Mouse (Mus musculus) hindbrain, postnatal 0 days (tissue): ENCODE results near the gene Arhgef17. TPM values are rescaled to one million over a fixed set of nuclear protein-coding genes. Genes with fewer than 3 reads are reported as not detected.

Source experiments
- ATAC-seq: fragments of 200-750 bp; cut with Nextera tagmentation; 2 replicates; pipeline ENCODE4 v1.8.0; 2017; ENCODE audit warnings: mild to moderate bottlenecking, moderate TSS enrichment, moderate library complexity
- DNase-seq: peaks from one replicate; pipeline ENCODE4 v3.0.0-alpha.2; 2015; ENCODE audit warnings: low spot score
- H3K27ac ChIP-seq: fragments of 300-500 bp; sonication (generic); 2 replicates; pipeline ENCODE4 v1.5.1; 2014; ENCODE audit warnings: mild to moderate bottlenecking
- H3K27me3 ChIP-seq: fragments of 300-500 bp; sonication (generic); 2 replicates; pipeline ENCODE4 v1.6.1; 2014; ENCODE audit warnings: low read length, mixed read lengths; ENCODE audit not compliant: insufficient read depth
- H3K36me3 ChIP-seq: fragments of 300-500 bp; sonication (generic); 2 replicates; pipeline ENCODE4 v1.6.1; 2014; ENCODE audit warnings: low read length, mixed read lengths; ENCODE audit not compliant: insufficient read depth
- H3K4me1 ChIP-seq: fragments of 300-500 bp; sonication (generic); 2 replicates; pipeline ENCODE4 v1.6.1; 2014; ENCODE audit warnings: antibody characterized with exemption, low read length, mixed read lengths; ENCODE audit not compliant: insufficient read depth
- H3K4me2 ChIP-seq: fragments of 300-500 bp; sonication (generic); 2 replicates; pipeline ENCODE4 v1.6.1; 2014; ENCODE audit warnings: low read depth, mild to moderate bottlenecking, low read length, moderate library complexity, mixed read lengths
- H3K4me3 ChIP-seq: fragments of 300-500 bp; sonication (generic); 2 replicates; pipeline ENCODE4 v1.5.1; 2014; ENCODE audit warnings: low read length
- H3K9ac ChIP-seq: fragments of 300-500 bp; sonication (generic); replicated peaks from 2 replicates; pipeline ENCODE4 v1.6.1; 2014; ENCODE audit warnings: mild to moderate bottlenecking, low read length, moderate library complexity, mixed read lengths
- H3K9me3 ChIP-seq: fragments of 300-500 bp; sonication (generic); 2 replicates; pipeline ENCODE4 v1.6.1; 2016; ENCODE audit warnings: low read length, mixed read lengths
- CTCF ChIP-seq: IDR thresholded peaks from 2 replicates; pipeline ENCODE4 v1.5.1; 2016; ENCODE audit warnings: antibody characterized with exemption, control low read depth, low read depth
- WGBS: fragments of 180-500 bp; shearing (Covaris S2); extraction: QIAGEN DNeasy Blood & Tissue Kit; methylation state at CpG from one replicate; pipeline ENCODE4 v1.1.7; 2014; 5-methylcytosine and 5-hydroxymethylcytosine counted together
- polyA plus RNA-seq: library from polyadenylated mRNA; unstranded; fragments of >200 nt; fragmentation: Nextera tagmentation; extraction: Ambion mirVana; gene quantifications from 2 replicates; pipeline ENCODE4 v1.2.1, GENCODE M21; 2015
- total RNA-seq: library from RNA; depleted of rRNA; stranded (reverse); fragments of >200 nt; gene quantifications from 2 replicates; pipeline ENCODE4 v1.2.3, GENCODE M21; 2014

Arhgef17 gene
- total and polyA plus RNA-seq, 2 experiments from 2014 or later, result 10.1 to 72.3 TPM

DNA sequence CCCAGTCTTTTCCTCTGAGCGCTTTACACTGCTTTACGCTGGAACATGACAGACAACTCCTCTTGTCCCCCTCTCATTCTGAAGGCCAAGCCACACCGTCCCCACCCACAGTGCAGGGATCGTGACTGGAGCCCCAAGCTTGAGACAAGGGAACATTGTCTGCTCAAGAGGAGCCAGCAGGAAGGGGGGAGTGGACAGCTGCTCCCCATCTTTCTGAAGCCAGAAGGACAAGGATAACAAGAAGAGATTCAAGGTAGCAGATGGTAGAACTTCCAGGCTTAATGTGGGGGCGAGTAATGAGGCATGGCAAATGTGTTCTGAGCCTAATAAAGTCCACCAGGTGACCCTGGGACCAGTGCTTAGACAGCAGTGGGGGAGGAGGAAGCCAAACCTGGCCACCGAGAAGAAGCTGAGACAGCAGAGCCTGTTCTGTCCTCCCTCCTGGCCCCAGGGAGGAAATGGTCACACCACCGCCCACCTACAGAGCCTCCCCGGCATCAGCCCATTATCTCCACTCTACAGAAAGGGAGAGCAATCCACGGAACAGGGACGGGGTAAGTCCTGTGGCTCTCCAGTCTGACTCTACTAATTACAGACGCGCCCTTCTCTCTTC lies 5.5 kb downstream of the Arhgef17 start:
- Histone ChIP-seq H3K9ac (no peak overlapping the region), H3K36me3 (no peaks in the 10 kb centered on the region), H3K4me1 (peaks cover 23% of the 10 kb centered on the region), H3K4me3 (peak overlapping the region; percentile 14), H3K4me2 (peak overlapping the region; percentile 45), H3K9me3 (no peaks in the 10 kb centered on the region), H3K27ac (peak overlapping the region; percentile 15; the same call in 1 of the 2 replicates), H3K27me3 (no peaks in the 10 kb centered on the region)
- 29% methylated on average over 12 of the region's 12 CpGs for WGBS
- TF ChIP-seq CTCF, result no peak
- DNase-seq, result no peak
- no peak for ATAC-seq

DNA sequence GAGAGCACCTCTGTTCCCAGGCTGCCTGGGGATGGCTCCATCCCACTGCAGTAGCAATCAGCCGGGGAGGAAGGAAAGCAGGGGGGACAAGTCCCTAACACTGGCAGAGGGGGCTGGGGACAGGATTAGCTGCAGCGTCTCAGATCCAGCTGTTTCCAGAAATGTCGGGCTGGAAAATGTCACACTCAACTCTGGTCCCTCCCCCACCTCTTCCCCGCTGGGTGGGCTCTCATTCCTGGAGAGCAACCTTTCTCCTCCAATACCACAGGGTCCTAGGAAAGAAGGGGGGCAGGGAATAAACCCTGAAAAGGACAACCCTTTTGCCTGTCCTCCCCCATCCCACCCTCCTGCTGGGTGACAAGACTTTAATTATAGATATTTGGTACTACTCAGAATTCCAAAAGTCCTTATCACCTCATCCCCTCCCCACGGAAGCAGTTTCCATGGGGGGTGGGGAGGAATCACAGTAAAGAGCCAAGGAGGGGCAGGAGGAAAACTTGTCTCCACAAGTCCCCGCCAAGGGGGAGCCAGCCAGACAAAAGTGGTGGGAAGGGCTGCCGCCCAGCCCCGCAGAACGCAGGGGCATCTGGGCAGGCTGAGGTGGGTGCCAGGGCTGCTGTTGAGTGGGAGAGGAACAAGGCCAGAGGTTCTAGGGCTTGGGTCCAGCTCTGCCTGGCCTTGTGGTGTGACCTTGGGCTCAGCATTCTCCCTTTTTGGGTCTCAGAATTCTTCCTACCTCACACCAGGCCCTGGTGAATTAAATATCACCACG lies 7.0 kb downstream of the Arhgef17 start:
- Histone ChIP-seq H3K27me3 (no peaks in the 10 kb centered on the region), H3K4me2 (peak overlapping the region; percentile 45; the same call in 1 of the 2 replicates), H3K27ac (no peak overlapping the region), H3K9me3 (no peaks in the 10 kb centered on the region), H3K4me3 (no peak overlapping the region), H3K4me1 (peaks cover 23% of the 10 kb centered on the region), H3K36me3 (no peaks in the 10 kb centered on the region), H3K9ac (no peak overlapping the region)
- WGBS, result 44% methylated on average over 10 of the region's 10 CpGs
- no peak for ATAC-seq
- no peak for DNase-seq
- TF ChIP-seq CTCF, result no peak

DNA sequence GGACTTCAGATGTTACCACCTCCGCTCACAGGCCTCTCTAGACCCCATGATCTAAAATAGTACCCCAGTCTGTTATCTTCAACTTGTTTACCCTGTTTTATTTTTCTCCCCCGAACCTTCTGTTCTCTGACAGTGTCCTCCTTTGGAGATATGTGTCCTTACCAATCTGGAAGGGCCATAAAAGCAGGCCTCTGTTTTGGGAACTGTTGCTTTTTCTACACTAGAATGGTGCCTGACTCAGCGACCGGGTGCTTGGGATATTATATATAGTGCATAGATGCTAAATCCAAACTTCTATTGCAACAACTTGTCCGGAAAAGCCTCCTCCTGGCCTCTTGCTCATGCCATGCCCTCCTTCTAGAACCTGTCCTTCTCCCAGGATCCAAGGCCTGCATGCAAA lies 7.7 kb downstream of the Arhgef17 start:
- no peak for TF ChIP-seq CTCF
- H3K4me1 ChIP-seq, result peaks cover 23% of the 10 kb centered on the region
- 86% methylated on average over 5 of the region's 5 CpGs for WGBS
- H3K36me3 ChIP-seq, result no peaks in the 10 kb centered on the region
- no peaks in the 10 kb centered on the region for H3K9me3 ChIP-seq
- no peak overlapping the region for H3K4me3 ChIP-seq
- no peak overlapping the region for H3K9ac ChIP-seq
- DNase-seq (no peak), ATAC-seq (no peak)
- no peaks in the 10 kb centered on the region for H3K27me3 ChIP-seq
- H3K27ac ChIP-seq, result no peak overlapping the region
- H3K4me2 ChIP-seq, result no peak overlapping the region

DNA sequence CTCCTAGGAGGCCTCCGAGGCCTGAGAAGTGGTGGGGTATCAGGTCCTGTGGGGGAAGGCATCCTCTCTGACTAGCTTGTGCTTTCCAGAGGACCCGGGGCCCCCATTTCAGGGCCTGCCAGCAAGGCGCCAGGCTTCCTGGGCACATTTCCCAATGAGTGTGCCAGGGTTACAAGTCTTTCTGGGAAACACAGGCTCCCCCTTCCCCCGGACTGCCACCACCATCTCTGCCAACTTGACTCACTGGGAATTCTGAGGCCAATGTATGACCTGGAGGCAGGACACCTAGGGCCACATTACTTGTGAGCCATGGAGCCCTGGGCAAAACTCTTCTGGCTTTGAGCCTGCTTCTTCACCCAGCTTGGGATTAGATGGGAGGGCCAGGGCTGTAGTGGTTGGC lies 9.0 kb downstream of the Arhgef17 start:
- no peak overlapping the region for H3K9ac ChIP-seq
- no peaks in the 10 kb centered on the region for H3K9me3 ChIP-seq
- no peak overlapping the region for H3K4me3 ChIP-seq
- H3K27ac ChIP-seq, result 0 out of 2 replicates have a peak overlapping the region, but pooled peaks have one; percentile 48
- no peak for TF ChIP-seq CTCF
- no peaks in the 10 kb centered on the region for H3K27me3 ChIP-seq
- peaks cover 25% of the 10 kb centered on the region for H3K4me1 ChIP-seq
- peak; percentile 78 for DNase-seq
- 50% methylated on average over 4 of the region's 4 CpGs for WGBS
- H3K4me2 ChIP-seq, result no peak overlapping the region
- peak; percentile 51 for ATAC-seq
- no peaks in the 10 kb centered on the region for H3K36me3 ChIP-seq

DNA sequence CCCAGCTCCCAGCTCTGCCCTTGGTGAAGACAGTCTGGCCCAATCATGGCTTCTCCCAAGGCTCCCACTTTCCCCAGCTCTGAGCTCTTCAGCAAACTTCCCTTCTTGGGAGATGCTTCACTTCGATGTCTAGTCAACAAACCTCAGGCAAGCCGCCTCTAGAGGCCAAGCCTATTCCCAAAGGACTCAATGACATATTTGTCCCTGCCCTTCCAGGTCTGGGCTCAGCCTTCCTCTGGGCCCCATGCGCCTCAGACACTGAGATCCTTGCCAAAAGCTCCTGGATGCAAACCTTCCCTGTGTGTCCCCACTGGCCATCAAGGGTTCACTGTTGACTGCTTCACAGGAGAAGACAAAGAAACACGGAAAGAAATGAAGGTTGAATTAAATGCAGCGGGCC lies 10.6 kb downstream of the Arhgef17 start:
- Histone ChIP-seq H3K4me2 (no peak overlapping the region), H3K9ac (no peak overlapping the region), H3K27ac (no peak overlapping the region), H3K4me3 (no peak overlapping the region), H3K4me1 (peaks cover 12% of the 10 kb centered on the region; the same call in 1 of the 2 replicates), H3K9me3 (no peaks in the 10 kb centered on the region), H3K27me3 (no peaks in the 10 kb centered on the region), H3K36me3 (no peaks in the 10 kb centered on the region)
- WGBS, result 86% methylated on average over 5 of the region's 5 CpGs
- TF ChIP-seq CTCF, result no peak
- no peak for ATAC-seq
- no peak for DNase-seq

DNA sequence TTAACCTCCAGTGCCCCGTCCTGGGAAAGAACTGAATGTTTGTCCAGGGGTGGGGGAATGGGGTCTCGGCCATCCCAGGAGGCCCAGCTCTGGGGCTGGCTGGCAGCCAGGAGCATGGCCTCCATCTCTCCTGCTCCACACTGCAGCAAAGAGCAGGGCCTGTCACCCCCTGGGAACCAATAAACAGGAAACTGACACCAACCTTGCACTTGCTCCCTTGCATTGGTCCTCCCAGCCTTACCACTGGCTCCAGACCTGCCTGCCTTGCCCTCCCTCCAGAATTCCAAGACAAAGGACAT lies 12.1 kb downstream of the Arhgef17 start:
- no peak for TF ChIP-seq CTCF
- no peak for DNase-seq
- Histone ChIP-seq H3K27me3 (no peaks in the 10 kb centered on the region), H3K27ac (no peak overlapping the region), H3K4me3 (no peak overlapping the region), H3K9me3 (no peaks in the 10 kb centered on the region), H3K9ac (no peak overlapping the region), H3K36me3 (no peaks in the 10 kb centered on the region), H3K4me1 (peaks cover 9% of the 10 kb centered on the region; the same call in 1 of the 2 replicates), H3K4me2 (no peak overlapping the region)
- 27% methylated on average over 2 of the region's 2 CpGs for WGBS
- no peak for ATAC-seq
